Mouse (Mus musculus): Measurements from ENCODE around the gene Dcps.

- no peak for TF ChIP-seq POLR2A (IDR thresholded peaks at IDR 0.05; ENCODE audit: insufficient read length, low read depth)
- TF ChIP-seq MAX (IDR thresholded peaks at IDR 0.05; ENCODE audit: low read depth): no peak
- TF ChIP-seq MYOD1 (IDR thresholded peaks at IDR 0.05; ENCODE audit: control insufficient read depth in 1 of 3, insufficient read length in 2 of 3, low read depth in 2 of 3): no peak
- TF ChIP-seq POLR2AphosphoS2 (IDR thresholded peaks at IDR 0.05; ENCODE audit: insufficient read length, low read depth): no peak
- TF ChIP-seq MYOG (IDR thresholded peaks at IDR 0.05; ENCODE audit: control insufficient read depth in 1 of 3, insufficient read depth in 1 of 3, insufficient read length in 2 of 3, low read depth in 2 of 3): no peak
- no peak for TF ChIP-seq TCF12 (IDR thresholded peaks at IDR 0.05; ENCODE audit: insufficient read depth, poor library complexity, severe bottlenecking)
- no peak for TF ChIP-seq TCF3 (IDR thresholded peaks at IDR 0.05; ENCODE audit: insufficient read length, low read depth)
- TF ChIP-seq USF1 (IDR thresholded peaks at IDR 0.05; ENCODE audit: low read depth): no peak
- TF ChIP-seq CEBPB (IDR thresholded peaks at IDR 0.05; ENCODE audit: insufficient read depth, poor library complexity, severe bottlenecking): no peak
- TF ChIP-seq E2F4 (IDR thresholded peaks at IDR 0.05; ENCODE audit: insufficient read depth): no peak
These were observed 21.8 kb upstream of the Dcps start for GRCm38 (mm10) chr9:35197625-35198024.

Data from myocyte (in vitro differentiated cells).